In genomic region chr7:96383686-96384528, GRCm38 (mm10) we compare ENCODE assay signal across 11 mouse cellular contexts.
DNase-seq lines count a peak whose midpoint lies in the region; ATAC-seq and TF ChIP-seq lines count a peak whose summit lies in the region.
"Had no signal": no experiment of that assay in that cellular context is flagged by ENCODE, and none has a peak within 500 bp of the region (broad histone marks: within the 10 kb centered on the region; RNA-seq: fewer than 3 reads in every experiment).

No protein-coding gene starts in this region.

- H3K4me3 ChIP-seq in heart, adult 2 months, result no peak overlapping the region
- H3K4me3 ChIP-seq in embryonic facial prominence, embryonic 15.5 days (replicated peaks), result no peak overlapping the region
- H3K4me3 ChIP-seq in hindbrain, postnatal 0 days (ENCODE audit: low read length), result no peak overlapping the region
- no peak overlapping the region for H3K4me3 ChIP-seq in neural tube, embryonic 12.5 days
- no peak overlapping the region for H3K4me3 ChIP-seq in stomach, postnatal 0 days (ENCODE audit: low read depth, low read length)
- H3K4me3 ChIP-seq in lung, postnatal 0 days (ENCODE audit: low read depth, low read length), result no peak overlapping the region
- H3K4me3 ChIP-seq: embryonic facial prominence, embryonic 13.5 days had no signal

- no peak overlapping the region for H3K27ac ChIP-seq in heart, adult 2 months
- 0 out of 2 replicates have a peak overlapping the region, but pooled peaks have one; percentile 4 for H3K27ac ChIP-seq in embryonic facial prominence, embryonic 15.5 days (replicated peaks)
- peak overlapping the region; percentile 1; the same call in 1 of the 2 replicates for H3K27ac ChIP-seq in hindbrain, postnatal 0 days
- H3K27ac ChIP-seq in neural tube, embryonic 12.5 days, result no peak overlapping the region
- no peak overlapping the region for H3K27ac ChIP-seq in stomach, postnatal 0 days (replicated peaks)
- no peak overlapping the region for H3K27ac ChIP-seq in lung, postnatal 0 days (ENCODE audit: low read length)
- H3K27ac ChIP-seq: embryonic facial prominence, embryonic 13.5 days had no signal

- no peak for TF ChIP-seq EP300 in heart, adult 2 months (IDR thresholded peaks at IDR 0.05; ENCODE audit: insufficient read depth, low read depth, low read length)
- no peak for TF ChIP-seq EP300 in stomach, postnatal 0 days (optimal IDR thresholded peaks at IDR 0.05)
- no peak for TF ChIP-seq EP300 in lung, postnatal 0 days (IDR thresholded peaks at IDR 0.05)

- no peaks in the 10 kb centered on the region for H3K9me3 ChIP-seq in embryonic facial prominence, embryonic 15.5 days (replicated peaks)
- no peaks in the 10 kb centered on the region for H3K9me3 ChIP-seq in hindbrain, postnatal 0 days (ENCODE audit: low read length)
- H3K9me3 ChIP-seq in neural tube, embryonic 12.5 days, result no peaks in the 10 kb centered on the region
- H3K9me3 ChIP-seq in stomach, postnatal 0 days (ENCODE audit: control insufficient read depth, low read length), result no peaks in the 10 kb centered on the region
- no peaks in the 10 kb centered on the region for H3K9me3 ChIP-seq in lung, postnatal 0 days (ENCODE audit: low read length)
- H3K9me3 ChIP-seq: embryonic facial prominence, embryonic 13.5 days had no signal

- WGBS in heart, adult 2 months, result 52% methylated on average over 6 of the region's 6 CpGs
- WGBS in embryonic facial prominence, embryonic 15.5 days, result 29% methylated on average over 6 of the region's 6 CpGs
- WGBS in hindbrain, postnatal 0 days, result 18% methylated on average over 6 of the region's 6 CpGs
- 5% methylated on average over 6 of the region's 6 CpGs for WGBS in neural tube, embryonic 12.5 days
- WGBS in stomach, postnatal 0 days, result 51% methylated on average over 6 of the region's 6 CpGs
- 51% methylated on average over 6 of the region's 6 CpGs for WGBS in lung, postnatal 0 days

- peak; percentile 35 for DNase-seq in heart, adult 11 months
- no peak for DNase-seq in heart, adult 2 months
- peak; percentile 37 for DNase-seq in hindbrain, postnatal 0 days (ENCODE audit: low spot score)
- DNase-seq in stomach, postnatal 0 days (ENCODE audit: low spot score), result no peak
- DNase-seq in lung, postnatal 0 days (ENCODE audit: low spot score), result no peak
- DNase-seq: heart, adult 18-20 months had no signal

- H3K27me3 ChIP-seq in heart, adult 2 months (ENCODE audit: control insufficient read depth, insufficient read depth, low read length), result no peaks in the 10 kb centered on the region
- no peaks in the 10 kb centered on the region for H3K27me3 ChIP-seq in embryonic facial prominence, embryonic 15.5 days
- H3K27me3 ChIP-seq in hindbrain, postnatal 0 days (ENCODE audit: insufficient read depth, low read length), result no peaks in the 10 kb centered on the region
- no peaks in the 10 kb centered on the region for H3K27me3 ChIP-seq in neural tube, embryonic 12.5 days (replicated peaks)
- H3K27me3 ChIP-seq in stomach, postnatal 0 days (ENCODE audit: control insufficient read depth, insufficient read depth, low read length), result no peaks in the 10 kb centered on the region
- H3K27me3 ChIP-seq in lung, postnatal 0 days (replicated peaks; ENCODE audit: insufficient read depth, low read length), result no peaks in the 10 kb centered on the region
- H3K27me3 ChIP-seq: embryonic facial prominence, embryonic 13.5 days had no signal

- no peaks in the 10 kb centered on the region for H3K4me1 ChIP-seq in heart, adult 2 months (ENCODE audit: control insufficient read depth, insufficient read depth, low read length)
- H3K4me1 ChIP-seq in embryonic facial prominence, embryonic 15.5 days, result peaks cover 9% of the 10 kb centered on the region
- peaks cover 4% of the 10 kb centered on the region for H3K4me1 ChIP-seq in hindbrain, postnatal 0 days (ENCODE audit: insufficient read depth, low read length)
- peaks cover 16% of the 10 kb centered on the region for H3K4me1 ChIP-seq in neural tube, embryonic 12.5 days
- no peaks in the 10 kb centered on the region for H3K4me1 ChIP-seq in stomach, postnatal 0 days (replicated peaks; ENCODE audit: control insufficient read depth, insufficient read depth)
- no peaks in the 10 kb centered on the region for H3K4me1 ChIP-seq in lung, postnatal 0 days (ENCODE audit: insufficient read depth, low read depth, low read length)

- H3K79me2 ChIP-seq in heart, adult 2 months (replicated peaks; ENCODE audit: control insufficient read depth, insufficient read depth, low read length), result no peaks in the 10 kb centered on the region

- no peak for ATAC-seq in embryonic facial prominence, embryonic 15.5 days (ENCODE audit: insufficient number of reproducible peaks, low FRiP score, low TSS enrichment, low read depth)
- peak; percentile 66 for ATAC-seq in hindbrain, postnatal 0 days
- peak; percentile 72 for ATAC-seq in neural tube, embryonic 12.5 days (ENCODE audit: low FRiP score, low read depth)
- no peak for ATAC-seq in stomach, postnatal 0 days (ENCODE audit: low FRiP score, low TSS enrichment)
- ATAC-seq in erythroblast, adult 5-6 weeks (replicated peaks; ENCODE audit: low FRiP score, poor library complexity, severe bottlenecking), result no peak
- ATAC-seq in lung, postnatal 0 days, result no peak
- ATAC-seq: intestine, postnatal 0 days had no signal

- no peak for TF ChIP-seq POLR2A in heart, adult 2 months (IDR thresholded peaks at IDR 0.05; ENCODE audit: insufficient read depth, low read depth, low read length)

- no peak for TF ChIP-seq CTCF in heart, adult 2 months (IDR thresholded peaks at IDR 0.05)
- TF ChIP-seq CTCF in hindbrain, postnatal 0 days (IDR thresholded peaks at IDR 0.05; ENCODE audit: low read depth), result no peak
- TF ChIP-seq CTCF in stomach, postnatal 0 days (IDR thresholded peaks at IDR 0.05; ENCODE audit: low read depth), result no peak
- no peak for TF ChIP-seq CTCF in lung, postnatal 0 days (IDR thresholded peaks at IDR 0.05)

- no peak overlapping the region for H3K9ac ChIP-seq in heart, adult 2 months (ENCODE audit: low read depth, low read length)
- H3K9ac ChIP-seq in embryonic facial prominence, embryonic 15.5 days, result no peak overlapping the region
- H3K9ac ChIP-seq in hindbrain, postnatal 0 days (replicated peaks; ENCODE audit: low read length), result no peak overlapping the region
- H3K9ac ChIP-seq in neural tube, embryonic 12.5 days, result no peak overlapping the region
- H3K9ac ChIP-seq in stomach, postnatal 0 days (ENCODE audit: low read length), result no peak overlapping the region
- H3K9ac ChIP-seq in lung, postnatal 0 days (replicated peaks; ENCODE audit: low read depth), result no peak overlapping the region
- H3K9ac ChIP-seq: embryonic facial prominence, embryonic 13.5 days had no signal

- intact Hi-C loops in heart, adult 2 months (cut with DNase I), result no loop called here

- H3K4me2 ChIP-seq in embryonic facial prominence, embryonic 15.5 days (replicated peaks), result no peak overlapping the region
- no peak overlapping the region for H3K4me2 ChIP-seq in hindbrain, postnatal 0 days (ENCODE audit: low read depth, low read length)
- H3K4me2 ChIP-seq in neural tube, embryonic 12.5 days (replicated peaks), result no peak overlapping the region
- no peak overlapping the region for H3K4me2 ChIP-seq in stomach, postnatal 0 days (replicated peaks; ENCODE audit: low read depth)
- H3K4me2 ChIP-seq in lung, postnatal 0 days (replicated peaks; ENCODE audit: low read depth, low read length), result no peak overlapping the region
- H3K4me2 ChIP-seq: embryonic facial prominence, embryonic 13.5 days had no signal

- no peaks in the 10 kb centered on the region for H3K36me3 ChIP-seq in heart, adult 2 months (ENCODE audit: control insufficient read depth, insufficient read depth, low read length)
- no peaks in the 10 kb centered on the region for H3K36me3 ChIP-seq in embryonic facial prominence, embryonic 15.5 days
- H3K36me3 ChIP-seq in hindbrain, postnatal 0 days (ENCODE audit: insufficient read depth, low read length), result no peaks in the 10 kb centered on the region
- H3K36me3 ChIP-seq in neural tube, embryonic 12.5 days, result no peaks in the 10 kb centered on the region
- no peaks in the 10 kb centered on the region for H3K36me3 ChIP-seq in stomach, postnatal 0 days (ENCODE audit: control insufficient read depth, insufficient read depth, low read length)
- no peaks in the 10 kb centered on the region for H3K36me3 ChIP-seq in lung, postnatal 0 days (ENCODE audit: insufficient read depth, low read length)
- H3K36me3 ChIP-seq: embryonic facial prominence, embryonic 13.5 days had no signal

Comparison
In these comparisons a context has a peak if more than half of its experiments do, and no peak if none do; other contexts are left out.
1. DNase-seq: peak in heart, adult 11 months (single experiment) and hindbrain, postnatal 0 days (single experiment); none in heart, adult 2 months (0 of 2), stomach, postnatal 0 days (single experiment) and lung, postnatal 0 days (single experiment).
2. H3K27ac ChIP-seq: peak in embryonic facial prominence, embryonic 15.5 days (single experiment) and hindbrain, postnatal 0 days (single experiment); none in heart, adult 2 months (single experiment), neural tube, embryonic 12.5 days (single experiment), stomach, postnatal 0 days (single experiment) and lung, postnatal 0 days (single experiment).
3. ATAC-seq: peak in hindbrain, postnatal 0 days (single experiment) and neural tube, embryonic 12.5 days (single experiment); none in embryonic facial prominence, embryonic 15.5 days (single experiment), stomach, postnatal 0 days (single experiment), erythroblast, adult 5-6 weeks (single experiment) and lung, postnatal 0 days (single experiment).